Comparison of ENCODE assay signal across 13 mouse cellular contexts in genomic region chr5:34534776-34535581, GRCm38 (mm10). TPM values are rescaled to one million over a fixed set of nuclear protein-coding genes. Genes with fewer than 3 reads are reported as not detected.
DNase-seq lines count a peak whose midpoint lies in the region; ATAC-seq and TF ChIP-seq lines count a peak whose summit lies in the region.
"Had no signal": no experiment of that assay in that cellular context is flagged by ENCODE, and none has a peak within 500 bp of the region (broad histone marks: within the 10 kb centered on the region; RNA-seq: fewer than 3 reads in every experiment).

No protein-coding gene starts in this region.

- no peak for ATAC-seq in liver, embryonic 15.5 days (ENCODE audit: insufficient read depth)
- no peak for ATAC-seq in forebrain, embryonic 15.5 days (replicated peaks)

- H3K27me3 ChIP-seq in cerebellum, adult 2 months (ENCODE audit: control insufficient read depth, insufficient read depth, low read length): no peaks in the 10 kb centered on the region
- H3K27me3 ChIP-seq in liver, embryonic 15.5 days: peaks cover 4% of the 10 kb centered on the region; the same call in 1 of the 2 replicates
- H3K27me3 ChIP-seq in megakaryocyte, embryonic 14.5 days (replicated peaks): no peaks in the 10 kb centered on the region
- no peaks in the 10 kb centered on the region for H3K27me3 ChIP-seq in forebrain, embryonic 15.5 days
- H3K27me3 ChIP-seq: embryonic facial prominence, embryonic 13.5 days; neural tube, embryonic 12.5 days had no signal

- no peak for TF ChIP-seq CTCF in cerebellum, adult 2 months (IDR thresholded peaks at IDR 0.05; ENCODE audit: borderline replicate concordance, insufficient read depth, low read depth, low read length)

- H3K9ac ChIP-seq in liver, embryonic 15.5 days: no peak overlapping the region
- H3K9ac ChIP-seq in forebrain, embryonic 15.5 days (replicated peaks): no peak overlapping the region
- H3K9ac ChIP-seq: embryonic facial prominence, embryonic 13.5 days; neural tube, embryonic 12.5 days had no signal

- H3K4me3 ChIP-seq in cerebellum, adult 2 months (replicated peaks; ENCODE audit: insufficient read depth, low read depth, low read length): no peak overlapping the region
- no peak overlapping the region for H3K4me3 ChIP-seq in liver, embryonic 15.5 days (replicated peaks)
- peak overlapping the region; percentile 76 for H3K4me3 ChIP-seq in megakaryocyte, embryonic 14.5 days (replicated peaks)
- H3K4me3 ChIP-seq in forebrain, embryonic 15.5 days: no peak overlapping the region
- H3K4me3 ChIP-seq: embryonic facial prominence, embryonic 13.5 days; neural tube, embryonic 12.5 days had no signal

- TF ChIP-seq POLR2A in cerebellum, adult 2 months (IDR thresholded peaks at IDR 0.05; ENCODE audit: borderline replicate concordance, insufficient read depth, low read length): no peak

- WGBS in cerebellum, adult 2 months: 39% methylated on average over 5 of the region's 5 CpGs
- WGBS in liver, embryonic 15.5 days (ENCODE audit: insufficient replicate concordance): 62% methylated on average over 5 of the region's 5 CpGs
- 81% methylated on average over 5 of the region's 5 CpGs for WGBS in forebrain, embryonic 15.5 days

- peak; percentile 58 to 70 for DNase-seq in cerebellum, postnatal 10 days
- no peak for DNase-seq in cerebellum, adult 2 months
- no peak for DNase-seq in liver
- peak; percentile 90 for DNase-seq in adrenal gland, adult 8-10 months
- no peak for DNase-seq in thymus, postnatal 36 days
- DNase-seq: cerebellum, adult 11-12 months; heart, postnatal 4 days; right cerebral cortex, postnatal 4 days had no signal

- 0 out of 2 replicates have a peak, but pooled peaks cover 4% of the 10 kb centered on the region for H3K4me1 ChIP-seq in cerebellum, adult 2 months (ENCODE audit: control insufficient read depth, insufficient read depth, low read length)
- peaks cover 45% of the 10 kb centered on the region for H3K4me1 ChIP-seq in liver, embryonic 15.5 days (replicated peaks)
- peaks cover 100% of the 10 kb centered on the region for H3K4me1 ChIP-seq in megakaryocyte, embryonic 14.5 days
- H3K4me1 ChIP-seq in forebrain, embryonic 15.5 days: no peaks in the 10 kb centered on the region
- H3K4me1 ChIP-seq: embryonic facial prominence, embryonic 13.5 days; neural tube, embryonic 12.5 days had no signal

- H3K4me2 ChIP-seq in liver, embryonic 15.5 days: no peak overlapping the region
- H3K4me2 ChIP-seq in forebrain, embryonic 15.5 days (replicated peaks): no peak overlapping the region
- H3K4me2 ChIP-seq: embryonic facial prominence, embryonic 13.5 days; neural tube, embryonic 12.5 days had no signal

- H3K36me3 ChIP-seq in liver, embryonic 15.5 days (replicated peaks): no peaks in the 10 kb centered on the region
- H3K36me3 ChIP-seq in megakaryocyte, embryonic 14.5 days (replicated peaks; ENCODE audit: low read length): peaks cover 53% of the 10 kb centered on the region
- no peaks in the 10 kb centered on the region for H3K36me3 ChIP-seq in forebrain, embryonic 15.5 days
- H3K36me3 ChIP-seq: embryonic facial prominence, embryonic 13.5 days; neural tube, embryonic 12.5 days had no signal

- no peaks in the 10 kb centered on the region for H3K9me3 ChIP-seq in liver, embryonic 15.5 days (replicated peaks)
- no peaks in the 10 kb centered on the region for H3K9me3 ChIP-seq in megakaryocyte, embryonic 14.5 days
- H3K9me3 ChIP-seq in forebrain, embryonic 15.5 days: no peaks in the 10 kb centered on the region
- H3K9me3 ChIP-seq: embryonic facial prominence, embryonic 13.5 days; neural tube, embryonic 12.5 days had no signal

- H3K27ac ChIP-seq in cerebellum, adult 2 months (ENCODE audit: insufficient read depth, low read length): no peak overlapping the region
- 0 out of 2 replicates have a peak overlapping the region, but pooled peaks have one; percentile 4 for H3K27ac ChIP-seq in liver, embryonic 15.5 days (replicated peaks)
- no peak overlapping the region for H3K27ac ChIP-seq in forebrain, embryonic 15.5 days (replicated peaks)
- H3K27ac ChIP-seq: embryonic facial prominence, embryonic 13.5 days; neural tube, embryonic 12.5 days had no signal

RNA-seq across cellular contexts. Expression of gene Sh3bp2, which starts 9.3 kb away (rescaled TPM):
- polyA plus RNA-seq in cerebellum, adult 2 months (2012; rRNA removed): 3.2 and 3.6 TPM in 2 replicates
- 3.7 and 5.5 TPM in 2 replicates for polyA plus RNA-seq in liver, embryonic 15.5 days (2015; fragmentation: Nextera tagmentation; extraction: Ambion mirVana)
- total RNA-seq in adrenal gland, adult 8-10 months (2022): 10 to 100 TPM; 11.5 to 23.9 (median 17.8) TPM
- 8.6 and 17.1 TPM in 2 replicates for polyA plus RNA-seq in megakaryocyte, embryonic 14.5 days (2012; ENCODE audit: insufficient read depth, low replicate concordance)
- 21.2 and 24.4 TPM in 2 replicates for polyA plus RNA-seq in forebrain, embryonic 15.5 days (2015; fragmentation: Nextera tagmentation; extraction: Ambion mirVana)

RNA-seq across cellular contexts. Expression of gene Tnip2, which starts 21.2 kb away (rescaled TPM):
- polyA plus RNA-seq in cerebellum, adult 2 months (2012; rRNA removed): 9.6 and 10.0 TPM in 2 replicates
- polyA plus RNA-seq in liver, embryonic 15.5 days (2015; fragmentation: Nextera tagmentation; extraction: Ambion mirVana): 5.5 and 5.9 TPM in 2 replicates
- total RNA-seq in adrenal gland, adult 8-10 months (2022): 10 to 100 TPM; 16.3 to 32.3 (median 24.3) TPM
- 2.0 and 7.5 TPM in 2 replicates for polyA plus RNA-seq in megakaryocyte, embryonic 14.5 days (2012; ENCODE audit: insufficient read depth, low replicate concordance)
- polyA plus RNA-seq in forebrain, embryonic 15.5 days (2015; fragmentation: Nextera tagmentation; extraction: Ambion mirVana): 6.4 and 7.0 TPM in 2 replicates

RNA-seq across cellular contexts. Expression of gene Add1, which starts 38.5 kb away (rescaled TPM):
- 303 and 315 TPM in 2 replicates for polyA plus RNA-seq in cerebellum, adult 2 months (2012; rRNA removed)
- polyA plus RNA-seq in liver, embryonic 15.5 days (2015; fragmentation: Nextera tagmentation; extraction: Ambion mirVana): 135 and 144 TPM in 2 replicates
- 100 to 1,000 TPM; 144 to 201 (median 179) TPM for total RNA-seq in adrenal gland, adult 8-10 months (2022)
- polyA plus RNA-seq in megakaryocyte, embryonic 14.5 days (2012; ENCODE audit: insufficient read depth, low replicate concordance): 255 and 447 TPM in 2 replicates
- polyA plus RNA-seq in forebrain, embryonic 15.5 days (2015; fragmentation: Nextera tagmentation; extraction: Ambion mirVana): 205 and 222 TPM in 2 replicates

Comparison
In these comparisons a context has a peak if more than half of its experiments do, and no peak if none do; other contexts are left out.
1. DNase-seq: peak in cerebellum, postnatal 10 days (2 of 2) and adrenal gland, adult 8-10 months (single experiment); none in cerebellum, adult 2 months (0 of 2), liver (single experiment) and thymus, postnatal 36 days (0 of 2).